Mouse (Mus musculus) cerebral cortex, adult 2 months (tissue): Measurements from ENCODE around the gene Slitrk4.

ENCODE experiments used
- WGBS: fragments of 180-500 bp; shearing (Covaris S2); methylation state at CpG from one replicate; pipeline ENCODE4 v1.1.7; 2018; 5-methylcytosine and 5-hydroxymethylcytosine counted together

Slitrk4 gene

DNA sequence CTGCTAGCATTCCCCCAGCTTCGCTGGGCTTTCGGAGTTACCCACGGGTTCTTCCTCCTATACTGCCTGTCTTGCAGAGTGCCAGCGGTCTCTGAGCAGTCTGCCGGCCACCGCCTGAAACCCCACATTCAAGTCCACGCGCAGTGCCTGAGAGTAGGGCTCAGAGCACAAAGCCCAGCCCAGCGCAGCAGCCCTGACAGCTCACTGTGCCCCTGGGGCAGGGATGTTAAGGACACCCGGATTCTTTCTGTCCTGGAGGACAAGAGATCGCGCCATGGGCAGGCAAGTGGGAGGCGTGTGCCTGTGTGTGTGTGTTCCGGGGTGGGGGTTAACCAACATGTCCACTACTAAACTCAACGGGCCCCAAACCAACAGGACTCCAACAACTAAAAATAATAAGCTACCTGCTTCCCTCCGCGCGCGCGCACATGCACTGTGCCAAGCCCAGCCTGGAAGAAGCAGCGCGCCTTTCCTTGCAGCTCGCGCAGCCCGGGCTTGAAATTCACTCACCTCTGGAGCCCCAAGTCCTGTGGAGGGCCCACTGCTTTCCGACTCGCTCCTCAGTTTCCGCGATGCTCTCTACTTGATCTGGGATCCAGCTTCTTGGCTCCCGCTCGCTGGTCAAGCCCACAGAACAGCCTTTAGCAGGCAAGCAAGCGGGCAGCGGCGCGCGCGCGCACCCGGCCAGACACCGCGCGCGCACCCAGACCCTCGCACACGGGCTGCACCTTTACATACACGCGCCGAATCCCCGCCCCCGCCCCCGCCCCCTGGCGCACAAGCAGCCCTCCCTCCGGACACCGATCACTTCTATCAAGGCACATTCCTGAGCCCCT lies at the start of gene Slitrk4:
Slitrk4 (minus strand) TSS at position 707 of the 836 bp plus-strand sequence.
- 5% methylated on average over 44 of the region's 54 CpGs for WGBS

DNA sequence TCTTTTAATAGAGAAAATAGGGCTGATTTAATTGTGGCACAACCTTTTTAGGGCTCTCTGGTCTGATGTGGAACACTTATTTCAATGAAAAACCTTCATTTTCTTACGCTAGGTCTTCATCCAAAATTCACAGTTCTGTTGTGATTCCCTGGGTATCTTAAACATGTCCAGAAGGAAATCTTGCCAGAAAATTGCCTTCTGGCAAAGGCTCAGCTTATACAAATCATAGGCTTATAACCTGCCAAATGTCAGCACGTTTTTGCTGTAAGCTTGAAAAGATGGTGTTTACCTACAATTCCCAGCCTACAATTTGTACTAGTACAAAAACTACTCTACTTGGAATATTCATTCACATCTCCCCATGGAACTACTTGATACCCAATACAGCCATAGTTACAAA lies 42.7 kb upstream of the Slitrk4 start:
- WGBS = 58% methylated on average over 2 of the region's 2 CpGs

DNA sequence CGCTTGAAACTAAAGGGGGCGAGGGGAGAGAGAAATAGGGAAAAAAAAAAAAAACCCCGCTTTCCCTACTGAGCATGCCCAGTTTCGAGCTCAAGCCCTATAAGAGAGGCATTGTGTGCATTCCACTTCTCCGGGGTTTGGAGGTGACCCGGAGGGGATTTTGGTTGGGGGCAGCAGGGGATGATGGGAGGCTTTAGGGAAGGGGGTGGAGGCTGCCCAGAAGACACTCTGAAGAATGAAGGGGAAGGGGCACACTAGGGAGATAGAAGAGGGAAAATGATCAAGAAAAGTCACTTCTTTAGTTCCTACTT lies 1.1 kb upstream of the Slitrk4 start:
- 8% methylated on average over 6 of the region's 6 CpGs for WGBS

DNA sequence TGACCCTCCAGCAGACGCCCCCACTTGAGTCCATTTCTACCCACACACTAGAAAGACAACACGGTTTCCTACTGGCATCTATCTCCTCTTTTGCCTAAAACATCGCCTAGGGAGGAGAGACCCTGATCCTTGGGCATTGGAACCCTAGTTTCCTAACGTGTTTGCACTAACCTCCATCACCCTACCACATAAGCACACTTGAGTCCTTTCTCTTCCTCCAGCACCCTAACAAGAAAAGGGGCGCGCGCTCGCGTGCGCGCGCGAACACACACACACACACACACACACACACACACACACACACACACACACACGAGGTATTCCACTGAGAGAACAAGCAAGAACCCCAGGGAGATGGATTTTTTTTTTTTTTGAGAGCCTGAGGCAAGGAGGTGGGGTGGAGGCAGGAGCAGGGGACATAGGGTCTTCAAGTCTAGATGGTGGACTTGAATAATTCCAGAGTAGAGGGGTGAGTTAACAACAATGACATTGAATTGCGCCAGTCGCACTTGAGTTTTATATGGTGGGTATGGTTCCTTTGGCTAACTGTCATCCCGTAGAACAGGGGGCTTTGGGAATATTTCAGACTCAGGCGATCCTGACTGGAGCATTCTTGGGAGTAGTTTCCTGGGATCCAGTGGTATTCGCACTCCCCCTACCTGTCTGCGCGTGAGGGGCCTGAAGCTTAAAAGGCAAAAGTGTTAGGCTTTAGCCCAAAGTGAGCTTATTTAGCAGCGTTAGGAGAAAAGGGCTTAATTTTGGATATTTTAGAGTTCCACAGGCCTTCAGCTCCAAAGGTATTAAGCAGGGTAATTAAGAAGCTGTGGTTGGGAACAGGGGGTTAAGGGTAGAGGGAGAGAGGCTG lies 562 bp upstream of the Slitrk4 start:
- WGBS = 2% methylated on average over 16 of the region's 22 CpGs

DNA sequence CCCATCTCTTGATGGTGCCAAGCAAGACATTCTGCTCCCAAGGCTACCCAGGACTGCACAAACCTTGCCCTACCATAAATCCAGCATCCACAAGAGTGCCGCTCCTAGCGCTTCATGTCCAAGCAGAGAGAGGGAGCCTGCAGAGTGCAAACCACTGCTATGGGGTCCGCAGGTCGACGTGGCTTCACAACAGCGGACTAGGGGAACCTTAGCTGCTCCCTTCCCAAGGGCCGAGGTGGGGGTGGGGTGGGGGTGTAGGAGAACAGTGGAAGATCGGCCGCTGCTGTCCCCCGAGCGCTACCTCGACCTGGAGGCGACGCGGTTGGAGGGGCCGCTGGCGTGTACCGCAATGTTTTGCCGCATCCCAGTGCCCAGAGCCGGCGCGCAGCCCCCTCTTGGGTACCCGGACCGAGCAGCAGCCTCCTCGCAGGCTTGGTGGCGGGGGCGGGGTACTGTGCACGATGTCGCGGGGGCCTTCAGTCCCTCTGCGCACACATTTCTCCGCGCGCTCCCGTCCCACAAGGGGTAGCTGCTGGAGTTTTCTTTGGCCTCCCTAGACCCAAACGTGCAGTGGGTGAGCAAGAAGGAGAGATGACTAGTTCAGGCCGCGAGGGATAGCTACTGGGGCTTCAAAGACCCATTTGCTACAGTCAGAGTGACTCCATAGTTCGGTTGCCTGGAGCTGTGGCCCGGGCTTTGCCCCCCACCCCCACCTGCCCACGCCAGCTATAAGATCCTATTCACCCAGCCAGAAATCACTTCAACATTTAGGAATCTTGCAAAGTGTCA lies 1.1 kb downstream of the Slitrk4 start:
- WGBS = 2% methylated on average over 40 of the region's 41 CpGs

DNA sequence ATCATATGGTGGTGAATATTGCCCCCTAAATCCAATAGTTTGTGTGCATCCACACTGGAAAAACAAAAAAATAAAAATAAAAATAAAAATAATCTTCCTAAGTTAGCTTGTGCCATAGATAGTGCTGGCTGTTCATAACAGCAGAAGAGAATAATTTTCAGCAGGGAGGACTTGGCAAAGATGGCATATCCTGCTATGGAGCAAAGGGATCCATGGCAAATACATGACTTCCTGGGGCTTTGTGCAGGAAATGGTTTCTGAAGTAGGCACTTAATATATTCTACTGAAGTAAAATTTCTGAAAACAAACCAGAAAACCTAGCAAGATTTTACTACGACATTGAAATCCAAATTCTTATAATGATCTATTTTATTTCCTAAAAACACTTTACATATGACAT lies 13.3 kb downstream of the Slitrk4 start:
- WGBS = 63% methylated on average over 1 of the region's 1 CpGs
